Mouse (Mus musculus) liver, embryonic 15.5 days (tissue): Measurements from ENCODE around the gene Gm20388. TPM values are rescaled to one million over a fixed set of nuclear protein-coding genes. Genes with fewer than 3 reads are reported as not detected.

Experiments
- ATAC-seq: fragments of 200-750 bp; cut with Nextera tagmentation; 2 replicates; pipeline ENCODE4 v1.8.0; 2017; ENCODE audit warnings: moderate number of reproducible peaks, mild to moderate bottlenecking, moderate library complexity; ENCODE audit not compliant: insufficient read depth
- H3K27ac ChIP-seq: fragments of 300-500 bp; sonication (generic); replicated peaks from 2 replicates; pipeline ENCODE4 v1.5.1; 2015; ENCODE audit warnings: mild to moderate bottlenecking, inconsistent platforms
- H3K27me3 ChIP-seq: fragments of 300-500 bp; sonication (generic); 2 replicates; pipeline ENCODE4 v1.6.1; 2015; ENCODE audit warnings: mild to moderate bottlenecking, inconsistent platforms
- H3K36me3 ChIP-seq: fragments of 300-500 bp; sonication (generic); replicated peaks from 2 replicates; pipeline ENCODE4 v1.6.1; 2015; ENCODE audit warnings: moderate library complexity, mild to moderate bottlenecking, inconsistent platforms
- H3K4me1 ChIP-seq: fragments of 300-500 bp; sonication (generic); replicated peaks from 2 replicates; pipeline ENCODE4 v1.6.1; 2015; ENCODE audit warnings: inconsistent platforms
- H3K4me2 ChIP-seq: fragments of 300-500 bp; sonication (generic); 2 replicates; pipeline ENCODE4 v1.6.1; 2015; ENCODE audit warnings: moderate library complexity, mild to moderate bottlenecking, inconsistent platforms
- H3K4me3 ChIP-seq: fragments of 300-500 bp; sonication (generic); replicated peaks from 2 replicates; pipeline ENCODE4 v1.5.1; 2015; ENCODE audit warnings: mild to moderate bottlenecking, inconsistent platforms
- H3K9ac ChIP-seq: fragments of 300-500 bp; sonication (generic); 2 replicates; pipeline ENCODE4 v1.6.1; 2015; ENCODE audit warnings: moderate library complexity, mild to moderate bottlenecking, inconsistent platforms
- H3K9me3 ChIP-seq: fragments of 300-500 bp; sonication (generic); replicated peaks from 2 replicates; pipeline ENCODE4 v1.6.1; 2016; ENCODE audit warnings: inconsistent platforms
- WGBS: fragments of 180-500 bp; shearing (Covaris S2); methylation state at CpG from one replicate; pipeline ENCODE4 v1.1.7; 2015; ENCODE audit warnings: mixed read lengths; ENCODE audit not compliant: insufficient replicate concordance; 5-methylcytosine and 5-hydroxymethylcytosine counted together
- polyA plus RNA-seq: library from polyadenylated mRNA; unstranded; fragments of >200 nt; fragmentation: Nextera tagmentation; extraction: Ambion mirVana; gene quantifications from 2 replicates; pipeline ENCODE4 v1.2.1, GENCODE M21; 2015

Gm20388 gene
- polyA plus RNA-seq, 1 experiment from 2014 or later, result not detected

DNA sequence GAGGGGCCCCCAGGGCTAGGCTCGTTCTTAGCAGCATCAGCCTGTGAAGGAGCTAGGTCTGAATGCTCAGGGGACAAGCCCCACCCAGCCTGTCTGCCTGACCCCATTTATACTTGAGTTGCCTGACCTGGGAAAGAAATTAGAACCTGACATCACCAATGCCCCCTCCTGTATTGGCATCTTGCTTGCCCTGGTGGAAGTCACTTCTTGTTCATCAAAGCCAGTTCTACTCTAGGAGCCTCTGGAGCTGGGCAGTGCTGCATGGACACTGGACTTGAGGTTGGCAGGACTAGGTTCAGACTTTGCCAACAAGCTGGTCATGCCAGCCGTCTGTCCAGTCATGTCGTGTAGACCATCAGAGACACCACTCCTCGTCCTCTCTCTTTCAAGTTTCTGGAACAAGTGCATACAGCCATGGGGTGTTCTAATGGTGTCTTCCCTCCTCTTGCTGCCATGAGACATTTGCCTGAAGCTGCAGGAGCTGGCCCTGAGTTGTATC, 2267.8 kb downstream of the Gm20388 start:
- Histone ChIP-seq H3K27me3 (peaks cover 4% of the 10 kb centered on the region; the same call in 1 of the 2 replicates), H3K9ac (no peak overlapping the region), H3K4me3 (no peak overlapping the region), H3K4me2 (no peak overlapping the region), H3K36me3 (no peaks in the 10 kb centered on the region), H3K27ac (no peak overlapping the region), H3K4me1 (no peaks in the 10 kb centered on the region; the same call in 1 of the 2 replicates), H3K9me3 (no peaks in the 10 kb centered on the region)
- ATAC-seq, result no peak
- WGBS, result 57% methylated on average over 4 of the region's 4 CpGs

DNA sequence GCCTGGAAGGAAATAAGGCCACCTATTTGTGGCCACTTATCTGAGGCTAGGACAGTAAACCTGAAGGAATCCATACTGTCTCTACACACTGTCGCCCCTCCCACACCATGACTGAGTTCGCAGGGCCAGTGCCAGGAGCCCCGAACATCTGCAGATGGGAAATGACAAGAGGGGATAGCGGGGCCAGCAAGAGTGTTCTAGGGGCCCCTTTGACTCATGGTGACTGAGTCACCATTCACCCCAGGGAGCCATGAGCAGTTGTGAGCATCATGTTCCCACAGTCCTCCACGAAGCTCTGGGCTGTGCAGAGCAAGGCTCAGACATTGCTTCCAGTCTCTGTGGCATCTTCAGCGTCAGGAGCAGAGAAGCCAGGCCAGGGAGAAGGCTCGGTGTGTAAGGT, 2268.7 kb downstream of the Gm20388 start:
- Histone ChIP-seq H3K27ac (no peak overlapping the region), H3K36me3 (no peaks in the 10 kb centered on the region), H3K9me3 (no peaks in the 10 kb centered on the region), H3K4me2 (no peak overlapping the region), H3K4me1 (no peaks in the 10 kb centered on the region; the same call in 1 of the 2 replicates), H3K27me3 (peaks cover 8% of the 10 kb centered on the region), H3K9ac (no peak overlapping the region), H3K4me3 (no peak overlapping the region)
- 52% methylated on average over 7 of the region's 7 CpGs for WGBS
- no peak for ATAC-seq

DNA sequence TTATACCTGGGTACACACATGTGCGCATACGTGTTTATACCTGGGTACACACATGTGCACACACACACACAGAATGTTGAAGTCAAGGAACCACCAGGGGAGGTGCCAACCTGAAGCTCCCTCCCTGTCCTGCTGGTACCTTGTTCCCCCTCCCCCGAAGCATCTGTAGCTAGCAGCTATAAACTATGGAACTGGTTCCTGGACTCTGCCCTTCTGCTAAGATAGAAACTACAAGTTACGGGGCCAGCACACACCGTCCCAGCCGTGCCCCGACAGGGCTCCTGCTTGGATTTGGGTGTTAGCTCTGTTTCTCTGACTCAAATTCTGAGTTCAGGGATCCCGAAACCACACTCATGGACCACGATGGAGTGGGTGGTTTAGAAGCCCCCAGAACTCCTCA, 2269.5 kb downstream of the Gm20388 start:
- Histone ChIP-seq H3K27ac (no peak overlapping the region), H3K4me3 (no peak overlapping the region), H3K9ac (no peak overlapping the region), H3K4me1 (no peaks in the 10 kb centered on the region; the same call in 1 of the 2 replicates), H3K36me3 (no peaks in the 10 kb centered on the region), H3K27me3 (peaks cover 8% of the 10 kb centered on the region), H3K9me3 (no peaks in the 10 kb centered on the region), H3K4me2 (no peak overlapping the region)
- ATAC-seq, result peak; percentile 45; the same call in 1 of the 2 replicates
- WGBS, result 64% methylated on average over 9 of the region's 9 CpGs

DNA sequence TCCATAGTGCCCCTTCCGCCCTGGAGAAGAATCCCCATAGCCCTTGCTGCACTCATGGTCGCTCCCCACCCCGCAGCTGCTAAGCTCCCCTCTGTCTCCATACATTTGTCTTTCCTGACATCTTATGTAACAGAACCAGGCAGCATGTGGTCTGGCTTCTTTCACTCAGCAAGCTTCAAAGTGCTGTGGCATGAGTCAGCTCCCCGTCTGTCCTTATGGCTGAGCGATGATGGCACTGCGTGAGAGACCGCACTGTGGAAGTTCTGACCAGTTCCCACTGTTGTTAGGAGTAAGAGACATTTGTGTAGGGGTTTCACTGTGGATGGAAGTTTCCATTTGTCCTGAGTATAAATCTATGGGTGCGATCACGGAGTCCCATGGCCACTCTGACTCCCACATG, 2270.8 kb downstream of the Gm20388 start:
- WGBS, result 34% methylated on average over 9 of the region's 9 CpGs
- Histone ChIP-seq H3K27me3 (peaks cover 8% of the 10 kb centered on the region), H3K4me1 (no peaks in the 10 kb centered on the region; the same call in 1 of the 2 replicates), H3K27ac (no peak overlapping the region), H3K36me3 (no peaks in the 10 kb centered on the region), H3K9ac (no peak overlapping the region), H3K4me3 (no peak overlapping the region), H3K9me3 (no peaks in the 10 kb centered on the region), H3K4me2 (no peak overlapping the region)
- ATAC-seq, result no peak

DNA sequence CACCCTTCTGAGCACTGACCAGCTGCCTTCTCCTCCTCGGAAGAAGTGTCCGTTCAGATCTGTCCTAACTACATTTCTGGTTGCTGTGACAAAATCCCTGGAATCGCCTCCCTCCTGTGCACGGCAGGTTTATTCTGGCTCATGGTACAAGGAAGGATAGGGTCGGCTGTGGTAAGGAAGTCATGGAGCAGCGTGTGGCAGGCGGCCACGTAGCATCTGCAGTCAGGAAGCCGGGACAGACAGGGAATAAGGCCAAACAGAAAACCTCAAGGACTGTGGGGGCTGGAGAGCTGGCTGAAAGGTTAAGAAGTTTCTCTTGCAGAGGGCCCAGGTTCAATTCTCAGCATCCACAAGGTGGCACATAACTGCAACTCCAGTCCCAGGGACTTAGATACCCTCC, 2271.3 kb downstream of the Gm20388 start:
- Histone ChIP-seq H3K4me2 (no peak overlapping the region), H3K27ac (no peak overlapping the region), H3K9ac (no peak overlapping the region), H3K9me3 (no peaks in the 10 kb centered on the region), H3K27me3 (peaks cover 8% of the 10 kb centered on the region), H3K4me1 (no peaks in the 10 kb centered on the region; the same call in 1 of the 2 replicates), H3K36me3 (no peaks in the 10 kb centered on the region), H3K4me3 (no peak overlapping the region)
- no peak for ATAC-seq
- WGBS, result 41% methylated on average over 9 of the region's 9 CpGs

DNA sequence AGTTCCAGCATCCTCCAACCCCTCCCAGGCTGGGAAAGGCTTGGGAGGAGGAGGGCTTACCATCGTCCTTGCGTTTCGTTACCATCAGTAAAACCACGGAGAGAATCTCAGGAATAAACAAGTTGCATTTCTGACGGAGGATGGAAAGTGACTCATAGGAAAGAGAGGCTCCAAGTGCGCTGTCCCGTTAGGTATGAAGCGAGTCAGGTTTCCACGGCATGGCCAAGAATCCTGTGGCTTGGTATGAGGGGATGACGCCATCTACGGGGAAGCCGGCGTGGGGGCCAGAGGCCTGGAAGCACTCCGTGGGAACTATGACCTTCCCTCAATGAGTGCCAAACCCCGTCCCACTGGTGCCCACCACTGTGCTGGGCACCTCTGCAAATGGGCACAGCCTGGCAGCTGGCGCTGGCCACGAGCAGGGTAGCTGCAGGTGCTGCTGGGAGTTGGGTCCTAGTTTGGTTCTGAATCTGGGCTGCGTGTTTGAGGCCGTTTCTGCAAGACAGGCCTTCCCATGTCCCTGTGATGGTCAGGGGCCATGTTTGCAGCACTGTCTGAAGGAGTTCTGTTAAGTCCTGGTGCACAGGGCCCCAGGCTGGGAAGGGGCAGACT, 2275.8 kb downstream of the Gm20388 start:
- no peak overlapping the region for H3K4me3 ChIP-seq
- H3K4me1 ChIP-seq, result no peaks in the 10 kb centered on the region; the same call in 1 of the 2 replicates
- 75% methylated on average over 19 of the region's 19 CpGs for WGBS
- H3K27me3 ChIP-seq, result peaks cover 8% of the 10 kb centered on the region
- no peak for ATAC-seq
- H3K4me2 ChIP-seq, result no peak overlapping the region
- H3K27ac ChIP-seq, result no peak overlapping the region
- H3K9ac ChIP-seq, result no peak overlapping the region
- H3K9me3 ChIP-seq, result no peaks in the 10 kb centered on the region
- H3K36me3 ChIP-seq, result no peaks in the 10 kb centered on the region

DNA sequence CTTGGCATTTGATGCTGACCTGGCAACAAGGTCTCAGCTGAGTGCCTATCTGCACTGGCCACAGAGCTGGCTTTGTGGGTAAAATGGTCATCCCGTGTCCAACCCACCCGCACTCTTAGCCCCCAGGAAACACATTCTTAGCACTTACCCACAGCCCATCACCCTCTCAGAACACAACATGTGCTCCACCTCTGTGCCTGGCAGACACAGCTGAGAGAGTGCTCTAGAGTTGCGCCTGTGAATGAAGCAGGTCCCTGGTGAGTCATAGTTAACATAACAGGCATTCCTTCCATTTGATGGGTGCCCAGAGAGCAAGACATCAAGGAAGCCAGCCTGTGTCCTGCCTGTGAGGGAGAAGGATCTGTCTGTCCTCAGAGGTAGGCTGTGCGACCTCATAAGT, 2276.6 kb downstream of the Gm20388 start:
- no peaks in the 10 kb centered on the region for H3K36me3 ChIP-seq
- no peak for ATAC-seq
- H3K4me2 ChIP-seq, result no peak overlapping the region
- H3K27me3 ChIP-seq, result peaks cover 3% of the 10 kb centered on the region; the same call in 1 of the 2 replicates
- H3K27ac ChIP-seq, result no peak overlapping the region
- H3K9me3 ChIP-seq, result no peaks in the 10 kb centered on the region
- no peak overlapping the region for H3K4me3 ChIP-seq
- WGBS, result 64% methylated on average over 4 of the region's 4 CpGs
- H3K9ac ChIP-seq, result no peak overlapping the region
- no peaks in the 10 kb centered on the region for H3K4me1 ChIP-seq

DNA sequence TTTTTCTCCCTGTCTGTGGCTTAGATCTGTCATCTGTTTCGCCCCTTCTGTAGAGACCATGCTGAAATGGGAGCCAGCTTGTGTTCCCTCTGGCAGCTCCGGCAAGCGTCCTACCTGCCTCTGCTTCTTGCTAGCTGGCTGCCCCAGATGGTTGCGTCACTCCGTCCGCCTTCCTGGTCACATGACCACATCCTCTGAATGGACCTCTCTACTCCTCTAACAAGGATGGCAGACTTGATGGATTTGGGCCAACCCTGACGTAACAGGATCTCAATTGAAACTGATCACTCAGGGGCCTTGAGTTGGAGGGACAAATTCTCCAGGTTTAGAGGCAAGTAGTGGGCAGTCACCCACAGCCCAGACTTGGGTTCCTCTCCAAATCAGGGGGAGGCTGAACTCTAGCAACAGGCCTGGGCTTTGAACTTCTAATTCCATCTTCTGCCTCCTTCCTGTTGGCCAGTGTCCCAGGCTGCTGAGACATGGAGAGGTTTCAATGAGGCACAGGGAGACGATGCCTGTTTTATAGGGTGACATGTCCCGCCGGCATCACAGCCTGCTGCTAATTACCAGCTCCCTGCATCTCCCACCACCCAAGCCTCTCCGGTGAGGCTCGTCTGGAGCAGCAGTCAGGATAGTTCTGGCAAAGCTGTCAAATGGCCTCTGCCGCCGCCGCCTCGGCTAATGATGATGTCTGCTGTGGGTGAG, 2279.9 kb downstream of the Gm20388 start:
- ATAC-seq, result no peak
- Histone ChIP-seq H3K27me3 (no peaks in the 10 kb centered on the region), H3K36me3 (no peaks in the 10 kb centered on the region), H3K4me1 (no peaks in the 10 kb centered on the region), H3K9ac (no peak overlapping the region), H3K4me3 (no peak overlapping the region), H3K4me2 (no peak overlapping the region), H3K9me3 (no peaks in the 10 kb centered on the region), H3K27ac (no peak overlapping the region)
- WGBS, result 31% methylated on average over 16 of the region's 16 CpGs

DNA sequence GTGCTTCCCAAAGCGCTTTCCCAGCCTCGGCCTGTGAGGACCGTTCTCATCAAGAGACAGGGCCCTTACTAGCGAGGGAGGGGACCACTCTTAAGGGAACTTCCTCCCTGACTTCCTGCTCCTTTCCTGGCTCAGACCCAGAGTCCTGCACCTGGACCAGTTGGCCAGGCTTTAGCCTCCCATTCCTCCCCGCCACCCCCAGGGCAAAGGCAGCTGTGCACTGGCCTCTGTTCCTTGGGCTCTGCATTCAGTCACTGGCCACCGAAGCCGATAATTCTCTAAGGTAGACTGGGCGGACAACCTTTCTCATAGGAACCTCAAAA, 2280.4 kb downstream of the Gm20388 start:
- Histone ChIP-seq H3K27me3 (no peaks in the 10 kb centered on the region), H3K4me2 (no peak overlapping the region), H3K4me1 (no peaks in the 10 kb centered on the region), H3K36me3 (no peaks in the 10 kb centered on the region), H3K27ac (no peak overlapping the region), H3K9ac (no peak overlapping the region), H3K9me3 (no peaks in the 10 kb centered on the region), H3K4me3 (no peak overlapping the region)
- no peak for ATAC-seq
- 51% methylated on average over 8 of the region's 8 CpGs for WGBS

DNA sequence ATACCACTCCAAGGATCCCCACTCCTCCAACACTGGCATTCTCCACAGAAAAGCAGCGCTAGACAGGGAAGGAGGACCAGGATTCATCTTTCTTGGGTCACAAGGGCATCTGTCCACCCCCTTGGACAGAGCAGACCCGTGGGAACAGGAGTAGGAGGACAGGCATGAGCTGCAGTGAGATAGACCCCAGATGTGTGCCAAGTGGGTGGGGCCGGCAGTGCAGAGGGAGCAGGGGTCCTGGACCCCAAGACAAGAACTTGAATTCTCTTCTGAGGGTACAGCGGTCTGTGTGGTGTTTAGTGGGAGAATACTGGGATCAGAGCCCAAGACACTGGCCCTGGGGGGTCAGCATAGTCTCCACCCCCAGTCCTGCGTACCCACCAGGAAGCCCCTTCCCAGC, 2282.1 kb downstream of the Gm20388 start:
- ATAC-seq, result no peak
- H3K4me1 ChIP-seq, result no peaks in the 10 kb centered on the region
- WGBS, result 53% methylated on average over 5 of the region's 5 CpGs
- no peak overlapping the region for H3K27ac ChIP-seq
- H3K36me3 ChIP-seq, result no peaks in the 10 kb centered on the region
- no peak overlapping the region for H3K4me2 ChIP-seq
- H3K9ac ChIP-seq, result no peak overlapping the region
- no peaks in the 10 kb centered on the region for H3K9me3 ChIP-seq
- H3K4me3 ChIP-seq, result no peak overlapping the region
- no peaks in the 10 kb centered on the region for H3K27me3 ChIP-seq

DNA sequence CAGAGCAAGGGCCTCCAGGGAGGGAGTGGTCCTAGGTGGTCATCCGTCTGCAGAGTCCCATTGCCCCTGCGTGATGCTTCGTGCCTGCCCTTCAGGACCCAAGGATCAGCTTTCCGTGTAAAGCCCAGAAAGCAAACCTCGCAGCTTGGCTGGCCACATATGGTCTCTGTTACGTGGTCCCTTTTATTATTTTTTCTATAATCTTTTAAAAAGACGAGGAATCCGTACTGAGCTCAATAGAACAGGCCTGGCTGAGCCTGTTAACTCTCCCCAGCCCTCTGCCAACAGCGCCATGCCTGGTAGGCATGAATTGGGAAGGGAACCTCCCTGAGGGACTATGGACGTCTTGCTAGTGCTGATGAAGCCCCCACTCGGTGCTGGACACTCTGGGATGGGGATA, 2282.9 kb downstream of the Gm20388 start:
- no peak for ATAC-seq
- Histone ChIP-seq H3K36me3 (no peaks in the 10 kb centered on the region), H3K27ac (no peak overlapping the region), H3K4me1 (no peaks in the 10 kb centered on the region), H3K9me3 (no peaks in the 10 kb centered on the region), H3K27me3 (no peaks in the 10 kb centered on the region), H3K4me2 (no peak overlapping the region), H3K9ac (no peak overlapping the region), H3K4me3 (no peak overlapping the region)
- 57% methylated on average over 11 of the region's 11 CpGs for WGBS
